Mouse (Mus musculus): ENCODE measurements at regions not wholly inside any gene's neighbourhood (a gene's known extent, or its start where the extent isn't known, plus 50 kb on each side); places are given as distances from the start of the nearest gene placed in this dataset.

DNA sequence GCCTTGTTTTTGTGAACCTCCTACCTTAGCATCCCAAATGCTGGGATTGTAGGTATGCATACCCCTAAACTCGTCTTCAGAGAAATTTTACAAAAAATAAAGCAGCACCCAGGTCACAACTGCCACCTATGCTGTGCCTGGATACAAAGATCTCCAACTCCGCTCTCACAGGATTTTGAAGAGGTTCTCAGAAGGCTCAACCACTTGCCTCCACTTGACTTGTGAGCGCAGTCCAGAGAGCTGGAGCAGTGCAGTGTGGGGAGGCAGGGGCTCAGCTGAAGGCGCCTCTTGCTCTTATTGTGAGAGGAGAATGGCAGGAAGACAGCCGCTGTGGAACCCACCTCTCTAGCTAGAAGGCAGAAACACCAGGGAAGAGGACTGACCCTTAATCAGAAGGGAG lies 182.9 kb downstream of the Rap2a start:
- no peak for DNase-seq (ENCODE audit: low read depth)

GRCm38 (mm10) chr14:120669665-120670064 lies 191.4 kb downstream of the Rap2a start:
- DNase-seq (ENCODE audit: low read depth) = no peak

DNA sequence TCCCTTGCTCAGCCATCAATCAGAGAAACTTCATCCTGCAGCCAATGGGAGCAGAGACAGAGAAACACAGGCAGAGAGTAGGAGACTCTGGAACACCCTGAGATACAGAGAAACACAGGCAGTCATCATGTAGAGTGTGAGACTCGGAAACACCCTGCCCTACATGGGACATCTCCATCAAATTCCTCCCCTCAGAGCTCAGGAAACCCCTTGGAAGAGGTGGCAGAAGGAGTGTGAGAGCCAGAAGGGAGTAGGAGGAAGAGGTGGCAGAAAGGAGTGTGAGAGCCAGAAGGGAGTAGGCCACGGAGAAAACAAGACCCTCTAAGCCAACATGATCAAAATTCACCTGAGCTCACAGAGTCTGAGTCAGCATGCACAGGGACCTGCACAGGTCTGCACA lies 197.5 kb downstream of the Rap2a start:
- DNase-seq (ENCODE audit: low read depth) = no peak

DNA sequence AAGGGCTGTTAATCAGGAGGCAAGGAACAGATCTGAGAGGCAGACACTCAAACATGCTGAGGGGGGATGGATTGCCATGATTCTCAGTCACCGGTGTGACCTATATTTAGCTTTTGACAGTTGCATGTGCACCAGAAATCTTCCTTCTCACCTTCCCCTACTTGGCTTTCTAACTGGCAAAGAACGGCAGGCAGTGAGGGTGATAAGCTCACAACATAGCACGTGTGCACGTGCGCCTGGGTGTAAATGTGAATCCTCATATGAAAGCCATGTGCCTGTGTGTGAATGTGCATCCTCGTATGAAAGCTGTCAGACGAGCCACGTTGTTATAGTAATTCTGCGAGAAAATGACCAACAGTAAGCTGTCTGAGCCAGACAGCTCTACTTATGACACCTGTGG lies 200.3 kb downstream of the Rap2a start:
- no peak for DNase-seq (ENCODE audit: low read depth)

GRCm38 (mm10) chr14:120679072-120679471 lies 200.8 kb downstream of the Rap2a start:
- DNase-seq (ENCODE audit: low read depth) = no peak

DNA sequence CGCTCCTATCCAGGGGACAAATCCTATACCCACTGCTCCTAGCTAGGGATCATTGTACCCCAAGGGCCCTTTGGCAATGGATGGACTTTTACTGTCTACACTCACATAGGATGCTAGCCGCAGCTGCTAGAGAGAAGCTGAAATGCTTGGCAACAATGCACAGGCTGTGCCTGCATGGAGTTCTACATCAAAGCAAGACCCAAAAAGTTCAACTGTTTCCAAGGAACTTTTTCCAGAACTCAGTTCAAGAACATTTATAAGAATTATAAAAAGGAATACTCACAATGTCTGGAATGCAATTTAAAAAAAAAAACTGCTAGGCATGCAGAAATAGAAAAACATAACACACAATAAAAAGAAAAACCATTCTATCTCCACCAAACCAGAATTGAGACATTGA lies 202.0 kb downstream of the Rap2a start:
- no peak for DNase-seq (ENCODE audit: low read depth)

DNA sequence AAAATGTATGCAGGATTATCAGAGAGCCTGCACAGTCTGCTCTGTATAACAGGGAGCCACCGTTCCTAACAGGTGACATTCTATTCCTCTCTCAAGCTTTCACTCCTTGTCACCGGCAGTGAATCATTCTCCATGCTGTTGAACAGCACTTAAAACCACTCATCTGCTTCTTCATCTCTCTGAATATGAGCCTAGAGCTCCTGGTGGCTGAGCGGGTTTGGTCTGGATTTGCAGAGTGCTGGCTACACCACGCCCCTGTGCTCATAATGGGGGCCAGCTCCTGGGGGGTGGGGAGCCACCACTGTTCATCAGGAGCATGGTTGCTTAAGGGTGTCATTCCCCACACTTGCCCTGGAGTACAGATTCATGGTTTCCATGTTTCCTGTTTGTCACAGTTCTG lies 207.0 kb downstream of the Rap2a start:
- no peak for DNase-seq (ENCODE audit: low read depth)

GRCm38 (mm10) chr14:120685877-120686276 lies 207.6 kb downstream of the Rap2a start:
- DNase-seq (ENCODE audit: low read depth) = no peak

DNA sequence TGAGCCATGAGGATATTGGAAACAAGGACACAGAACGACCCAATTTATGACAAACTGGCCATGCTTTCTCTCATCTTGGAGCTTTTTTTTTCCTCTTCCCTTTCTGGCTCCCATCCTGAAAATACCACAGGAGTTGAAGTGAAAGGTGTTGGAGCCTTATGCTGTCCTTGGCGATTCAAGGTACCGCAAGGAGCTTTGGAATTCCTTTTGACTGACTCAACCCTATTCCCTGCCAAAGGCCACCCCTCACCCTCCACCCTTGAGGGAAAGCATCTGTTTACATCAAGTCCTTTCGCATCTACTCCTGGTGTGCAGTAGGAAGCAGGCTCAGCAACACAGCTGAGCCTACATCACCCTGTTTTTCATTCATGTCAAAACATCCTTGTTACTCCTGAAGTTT lies 208.5 kb downstream of the Rap2a start:
- no peak for DNase-seq (ENCODE audit: low read depth)

DNA sequence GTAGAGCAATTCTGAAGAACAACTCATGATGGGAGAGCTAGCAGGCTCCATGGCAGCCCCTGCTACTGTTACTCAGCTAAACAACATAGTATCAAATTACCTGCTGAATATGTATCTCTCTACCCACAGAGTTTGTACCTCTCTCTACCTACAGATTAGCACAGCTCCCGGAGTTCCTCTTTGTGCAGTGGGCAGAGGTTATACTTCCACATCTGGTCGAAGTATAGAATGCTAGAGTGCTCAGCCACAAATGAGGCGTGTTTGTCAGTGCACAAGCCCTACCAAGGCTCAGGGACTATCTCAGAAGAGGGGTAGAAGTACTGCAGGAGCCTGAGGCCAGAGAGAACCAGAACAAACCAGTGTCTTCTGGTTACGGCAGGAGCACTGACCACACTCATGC lies 211.6 kb upstream of the Ipo5 start:
- no peak for DNase-seq (ENCODE audit: low read depth)

- DNase-seq (ENCODE audit: low read depth) = no peak
These were observed 205.7 kb upstream of the Ipo5 start for GRCm38 (mm10) chr14:120705301-120705801.

GRCm38 (mm10) chr14:120710782-120711181 lies 200.2 kb upstream of the Ipo5 start:
- no peak for DNase-seq (ENCODE audit: low read depth)

DNA sequence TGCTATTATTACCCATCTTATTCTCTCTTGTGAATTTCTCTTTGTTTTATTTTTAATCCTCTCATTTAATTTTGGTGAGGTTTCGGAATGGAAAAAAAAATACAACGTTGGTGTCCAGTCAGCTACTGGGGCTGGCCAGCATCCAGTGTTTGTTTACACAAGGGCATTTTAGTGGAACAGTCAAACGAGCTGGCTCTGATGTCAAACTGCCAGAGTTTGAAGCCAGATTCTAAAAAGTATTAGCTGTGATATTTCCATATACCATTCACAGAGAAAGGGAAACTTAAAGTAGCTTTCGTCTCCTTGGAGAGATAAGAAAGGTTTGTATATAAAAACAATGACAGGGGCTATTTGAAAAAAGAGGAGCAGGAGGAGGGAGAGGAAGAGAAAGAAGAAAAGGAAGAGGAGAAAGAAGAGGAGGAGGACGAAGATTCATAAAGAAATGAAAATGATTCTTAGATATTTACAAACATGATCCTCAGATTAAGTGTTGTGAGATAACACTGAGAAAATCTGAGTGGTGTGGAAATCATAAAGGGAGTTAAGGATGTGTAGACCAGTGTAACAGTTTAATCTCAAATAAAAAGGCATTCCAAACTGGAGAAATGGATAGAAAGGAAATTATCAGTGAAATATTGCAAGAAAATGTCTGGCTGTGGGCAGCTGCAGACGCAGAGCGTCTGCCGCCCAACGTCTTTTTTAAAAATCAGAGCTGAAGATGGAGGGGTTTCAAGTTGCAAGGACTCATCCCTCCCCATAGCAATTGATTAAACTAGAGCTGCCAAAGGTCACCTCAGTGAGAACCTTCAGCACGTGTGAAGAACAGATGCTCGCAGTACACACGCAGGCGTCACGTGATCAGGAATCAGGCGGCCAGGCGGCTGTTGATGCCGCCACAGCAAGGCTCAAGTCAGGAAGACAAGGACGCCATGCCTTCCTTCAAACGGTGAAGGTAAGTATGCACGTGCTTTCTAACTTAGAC lies 190.3 kb upstream of the Ipo5 start:
- no peak for DNase-seq (ENCODE audit: low read depth)

DNA sequence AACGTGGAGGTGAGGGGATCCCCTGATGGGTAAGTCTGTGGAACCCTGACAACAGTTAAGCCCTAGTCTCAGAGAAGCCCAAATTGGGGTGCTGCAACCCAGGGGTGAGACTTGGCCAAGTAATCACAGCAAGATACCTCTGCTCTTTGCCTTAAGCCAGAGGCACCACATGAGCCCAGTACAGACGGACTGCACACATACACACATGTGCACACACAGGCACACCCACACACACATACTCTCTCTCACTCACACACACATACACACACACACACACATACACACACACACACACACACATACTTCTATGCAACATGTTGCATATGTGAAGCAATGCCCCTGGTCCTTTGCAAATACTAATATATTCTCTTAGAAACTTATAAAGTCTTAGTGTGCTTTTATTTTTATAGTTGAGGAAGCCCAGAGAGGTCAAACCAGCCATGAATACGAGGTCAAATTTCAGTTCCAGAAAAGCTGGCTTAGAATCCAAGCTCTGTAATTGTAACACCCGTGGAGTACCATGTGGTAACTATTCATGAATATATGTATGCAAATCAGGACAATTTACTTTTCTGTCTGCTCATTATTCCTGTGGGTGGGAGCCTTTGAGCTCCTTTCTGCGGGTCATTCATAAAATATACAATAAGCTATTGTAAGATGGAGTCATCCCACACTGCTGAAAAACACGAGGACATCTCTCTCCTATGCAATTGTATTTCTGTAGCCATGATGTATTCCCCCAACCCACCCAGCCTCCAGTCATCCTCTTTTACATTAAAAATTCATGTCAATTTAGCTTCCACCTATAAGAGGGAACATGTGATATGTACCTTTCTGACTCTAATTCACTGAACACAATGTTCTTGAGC lies 189.2 kb upstream of the Ipo5 start:
- no peak for DNase-seq (ENCODE audit: low read depth)

DNA sequence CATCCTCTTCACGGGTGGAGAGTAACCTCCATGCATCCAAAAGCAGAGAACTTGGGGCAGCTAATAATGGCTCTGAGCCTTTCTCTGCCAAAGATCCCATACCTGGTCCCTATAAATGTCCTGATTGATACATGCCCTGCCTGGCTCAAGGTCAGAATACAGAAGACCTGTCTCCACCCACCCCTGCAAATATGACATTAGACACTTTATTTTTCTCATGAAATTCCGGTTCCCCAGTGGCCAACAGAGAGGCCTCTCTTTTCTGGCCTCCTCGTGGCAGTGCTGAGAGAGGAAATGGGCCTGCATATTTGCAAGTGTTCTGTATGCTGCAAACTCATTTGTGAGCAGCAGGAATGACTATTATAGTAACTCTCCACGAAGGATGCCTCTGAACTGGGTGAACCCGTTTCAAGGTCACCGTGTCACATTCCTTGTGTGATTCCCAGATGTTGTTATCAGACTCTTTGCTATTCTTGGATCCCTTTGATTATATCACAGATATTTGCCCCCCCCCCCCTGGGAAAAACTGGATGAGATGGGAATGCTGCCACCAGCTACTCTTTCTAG lies 188.4 kb upstream of the Ipo5 start:
- no peak for DNase-seq (ENCODE audit: low read depth)

- DNase-seq (ENCODE audit: low read depth) = no peak
These were observed 182.9 kb upstream of the Ipo5 start for GRCm38 (mm10) chr14:120728107-120728506.

GRCm38 (mm10) chr14:120730226-120730625 lies 180.8 kb upstream of the Ipo5 start:
- DNase-seq (ENCODE audit: low read depth) = no peak

- DNase-seq (ENCODE audit: low read depth) = no peak
These were observed 179.2 kb upstream of the Ipo5 start for GRCm38 (mm10) chr14:120731679-120732281.

DNA sequence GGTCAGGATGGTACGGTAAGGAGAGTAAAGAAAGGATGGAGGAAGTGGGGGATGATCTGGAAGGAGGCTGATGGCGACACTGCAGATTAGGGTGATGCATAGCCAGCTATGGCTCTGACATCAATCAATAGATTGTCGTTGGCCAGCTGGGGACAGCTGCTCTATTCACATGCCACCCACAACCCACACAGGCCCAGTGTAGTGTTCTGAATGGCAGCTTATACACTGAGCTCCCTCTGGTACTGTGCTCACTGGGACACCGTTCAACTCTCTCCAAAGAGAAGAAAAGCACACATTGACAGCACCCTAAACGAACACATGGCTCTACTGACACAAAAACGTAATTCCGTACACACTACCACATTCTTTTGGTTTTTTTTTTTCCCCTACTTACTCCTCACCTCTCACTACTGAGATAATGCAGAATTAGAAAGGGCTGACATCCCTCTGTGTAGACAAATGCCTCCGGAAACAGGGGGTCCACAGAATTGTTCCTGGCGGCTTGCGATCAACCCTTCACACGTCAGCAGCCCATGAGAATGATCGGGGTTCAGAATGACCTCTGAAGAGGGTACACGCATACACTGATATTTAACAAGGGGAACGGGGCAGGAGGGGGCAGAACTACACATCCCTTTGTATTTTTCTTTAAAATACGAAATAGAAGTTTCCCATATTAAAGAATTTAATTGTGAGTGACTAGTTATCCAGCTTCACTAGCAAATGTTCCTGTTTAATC lies 178.5 kb upstream of the Ipo5 start:
- DNase-seq (ENCODE audit: low read depth) = no peak

DNA sequence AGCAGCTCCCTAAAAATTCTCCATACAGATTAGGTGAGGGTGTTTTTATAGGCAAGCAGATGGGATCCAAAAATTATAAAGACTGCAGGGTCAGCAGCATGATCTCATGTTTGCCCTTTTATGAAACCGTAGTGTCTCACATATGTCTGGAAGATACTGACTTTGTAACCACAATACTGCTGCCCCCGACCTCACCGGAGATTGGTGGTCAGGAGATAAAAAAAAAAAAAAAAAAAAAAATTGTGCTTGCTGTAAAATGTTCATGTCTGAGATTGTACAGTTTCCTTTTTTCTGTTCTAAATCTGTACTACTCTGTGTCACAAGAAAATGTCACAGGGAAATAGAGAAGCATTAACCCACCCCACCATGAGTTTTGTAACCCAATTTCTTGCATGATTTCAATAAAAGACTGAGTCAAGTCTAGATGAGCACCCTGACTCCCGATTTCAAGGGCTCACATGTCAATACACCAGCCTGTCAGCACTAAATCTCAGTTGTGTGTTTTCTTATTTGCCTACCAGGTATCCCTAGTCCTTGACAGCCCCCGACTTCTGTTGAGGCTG lies 169.5 kb upstream of the Ipo5 start:
- DNase-seq (ENCODE audit: low read depth) = no peak

DNA sequence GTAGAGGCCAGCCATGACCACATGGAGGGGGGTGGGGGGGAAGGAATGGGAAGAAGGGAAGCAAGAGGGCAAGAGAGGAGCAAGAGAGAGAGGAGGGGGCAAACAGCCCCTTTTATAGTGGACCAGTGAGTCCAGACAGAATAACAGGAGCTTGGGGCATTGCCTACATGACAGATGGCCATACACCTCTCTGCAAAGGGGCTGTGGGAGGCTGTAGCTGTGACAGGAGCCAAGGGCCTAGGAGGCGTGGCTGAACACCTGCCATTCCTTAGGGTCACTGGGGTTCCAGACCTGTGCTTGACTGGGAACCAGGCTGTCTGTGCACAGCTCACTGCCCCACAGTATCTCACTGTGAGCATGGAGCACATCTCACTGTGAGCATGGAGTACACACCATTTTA lies 157.0 kb upstream of the Ipo5 start:
- no peak for DNase-seq (ENCODE audit: low read depth)
